Mouse (Mus musculus): ENCODE measurements around the gene Cpxm2.

Cpxm2 gene

GRCm38 (mm10) chr7:132128687-132129086 lies 25.9 kb downstream of the Cpxm2 start:
- DNase-seq = no peak

- DNase-seq = no peak
These were observed 29.6 kb downstream of the Cpxm2 start for GRCm38 (mm10) chr7:132124948-132125347.

- no peak for DNase-seq
These were observed 31.3 kb downstream of the Cpxm2 start for GRCm38 (mm10) chr7:132123211-132123610.

GRCm38 (mm10) chr7:132119817-132120216 lies 34.7 kb downstream of the Cpxm2 start:
- DNase-seq = no peak

- DNase-seq = no peak
These were observed 42.8 kb downstream of the Cpxm2 start for GRCm38 (mm10) chr7:132111770-132112169.

- DNase-seq = no peak
These were observed 44.2 kb downstream of the Cpxm2 start for GRCm38 (mm10) chr7:132110308-132110707.

GRCm38 (mm10) chr7:132106891-132107290 lies 47.6 kb downstream of the Cpxm2 start:
- no peak for DNase-seq

GRCm38 (mm10) chr7:132105326-132105725 lies 49.2 kb downstream of the Cpxm2 start:
- no peak for DNase-seq

GRCm38 (mm10) chr7:132098441-132098840 lies 56.1 kb downstream of the Cpxm2 start:
- DNase-seq = no peak

GRCm38 (mm10) chr7:132094666-132095065 lies 59.9 kb downstream of the Cpxm2 start:
- no peak for DNase-seq

- DNase-seq = no peak
These were observed 63.0 kb downstream of the Cpxm2 start for GRCm38 (mm10) chr7:132091551-132091950.

- DNase-seq = no peak
These were observed 65.9 kb downstream of the Cpxm2 start for GRCm38 (mm10) chr7:132088606-132089005.

GRCm38 (mm10) chr7:132088181-132088580 lies 66.4 kb downstream of the Cpxm2 start:
- DNase-seq = no peak

- no peak for DNase-seq
These were observed 78.7 kb downstream of the Cpxm2 start for GRCm38 (mm10) chr7:132075825-132076224.

- DNase-seq = no peak
These were observed 80.0 kb downstream of the Cpxm2 start for GRCm38 (mm10) chr7:132074503-132074902.

- no peak for DNase-seq
These were observed 83.5 kb downstream of the Cpxm2 start for GRCm38 (mm10) chr7:132070877-132071625.

- DNase-seq = no peak
These were observed 86.6 kb downstream of the Cpxm2 start for GRCm38 (mm10) chr7:132067951-132068350.

- no peak for DNase-seq
These were observed 87.0 kb downstream of the Cpxm2 start for GRCm38 (mm10) chr7:132067511-132067910.

GRCm38 (mm10) chr7:132060116-132060515 lies 94.4 kb downstream of the Cpxm2 start:
- DNase-seq = no peak

- no peak for DNase-seq
These were observed 98.0 kb downstream of the Cpxm2 start for GRCm38 (mm10) chr7:132056565-132056964.

- DNase-seq = no peak
These were observed 107.9 kb downstream of the Cpxm2 start for GRCm38 (mm10) chr7:132046662-132047061.

- DNase-seq = no peak
These were observed 122.5 kb downstream of the Cpxm2 start for GRCm38 (mm10) chr7:132031940-132032531.

- DNase-seq = no peak
These were observed 127.9 kb downstream of the Cpxm2 start for GRCm38 (mm10) chr7:132026671-132027070.

GRCm38 (mm10) chr7:132025591-132025990 lies 128.9 kb downstream of the Cpxm2 start:
- DNase-seq = no peak

GRCm38 (mm10) chr7:132015933-132016332 lies 138.6 kb downstream of the Cpxm2 start:
- no peak for DNase-seq
